Mouse (Mus musculus): ENCODE measurements around the gene Top2a.

GRCm38 (mm10) chr11:99047643-99048042 is 23.7 kb upstream of the Top2a start:
- no peak for TF ChIP-seq POLR2A (IDR thresholded peaks at IDR 0.05; ENCODE audit: insufficient read depth, low read length)
- no peak for TF ChIP-seq CTCF (IDR thresholded peaks at IDR 0.05; ENCODE audit: low read depth, low read length)

Measured in ES-Bruce4 (cell line).